Mouse (Mus musculus): ENCODE data around the gene Gm10447.

GRCm38 (mm10) chr11:53504376-53504775, 47.5 kb upstream of the Gm10447 start:
- TF ChIP-seq POLR2A (IDR thresholded peaks at IDR 0.05; ENCODE audit: extremely low read depth, insufficient read depth, low read length) (no peak), CTCF (IDR thresholded peaks at IDR 0.05; ENCODE audit: extremely low read depth, insufficient read depth, low read length) (no peak)

All from cortical plate, adult 2 months (tissue).